In the genomic region with DNA sequence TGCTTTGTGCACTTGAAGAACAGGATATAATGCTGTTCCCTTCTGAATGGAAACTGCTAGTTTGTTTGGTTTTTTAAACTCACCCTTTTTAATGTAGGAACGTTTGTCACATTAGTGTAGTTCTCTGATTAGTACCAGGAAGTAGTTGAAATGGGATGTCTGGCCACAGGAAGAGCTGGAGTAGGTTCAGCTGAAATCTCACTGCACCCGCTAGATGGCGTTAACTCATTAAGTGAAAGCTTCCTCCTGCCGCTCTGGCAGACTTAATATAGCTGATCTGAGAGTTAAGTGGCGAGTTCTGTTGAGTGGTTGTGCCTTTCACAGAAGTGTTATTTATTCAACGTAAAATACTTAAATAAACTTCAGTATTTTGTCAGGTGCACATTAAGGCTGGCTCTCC, we compare ENCODE assay signal across 9 mouse cellular contexts.
DNase-seq lines count a peak whose midpoint lies in the region; ATAC-seq and TF ChIP-seq lines count a peak whose summit lies in the region.
"Had no signal": no experiment of that assay in that cellular context is flagged by ENCODE, and none has a peak within 500 bp of the region (broad histone marks: within the 10 kb centered on the region; RNA-seq: fewer than 3 reads in every experiment).

No protein-coding gene starts in this region.

- H3K4me3 ChIP-seq in liver, embryonic 12.5 days, result no peak overlapping the region
- H3K4me3 ChIP-seq in intestine, postnatal 0 days (ENCODE audit: low read depth, low read length), result no peak overlapping the region
- H3K4me3 ChIP-seq in stomach, postnatal 0 days (ENCODE audit: low read depth, low read length), result no peak overlapping the region
- H3K4me3 ChIP-seq: embryonic facial prominence, embryonic 13.5 days had no signal

- H3K27ac ChIP-seq in liver, embryonic 12.5 days, result no peak overlapping the region
- no peak overlapping the region for H3K27ac ChIP-seq in intestine, postnatal 0 days (ENCODE audit: low read depth, low read length)
- H3K27ac ChIP-seq in stomach, postnatal 0 days (replicated peaks), result no peak overlapping the region
- H3K27ac ChIP-seq: embryonic facial prominence, embryonic 13.5 days had no signal

- H3K9ac ChIP-seq in liver, embryonic 12.5 days, result no peak overlapping the region
- no peak overlapping the region for H3K9ac ChIP-seq in intestine, postnatal 0 days (ENCODE audit: low read depth, low read length)
- no peak overlapping the region for H3K9ac ChIP-seq in stomach, postnatal 0 days (ENCODE audit: low read length)
- H3K9ac ChIP-seq: embryonic facial prominence, embryonic 13.5 days had no signal

- WGBS in liver, embryonic 12.5 days (ENCODE audit: insufficient replicate concordance), result 3% methylated on average over 6 of the region's 6 CpGs
- WGBS in intestine, postnatal 0 days, result 8% methylated on average over 6 of the region's 6 CpGs
- 3% methylated on average over 6 of the region's 6 CpGs for WGBS in stomach, postnatal 0 days

- H3K9me3 ChIP-seq in liver, embryonic 12.5 days (replicated peaks), result no peaks in the 10 kb centered on the region
- no peaks in the 10 kb centered on the region for H3K9me3 ChIP-seq in intestine, postnatal 0 days (ENCODE audit: control insufficient read depth)
- H3K9me3 ChIP-seq in stomach, postnatal 0 days (ENCODE audit: control insufficient read depth, low read length), result no peaks in the 10 kb centered on the region
- H3K9me3 ChIP-seq: embryonic facial prominence, embryonic 13.5 days had no signal

- H3K36me3 ChIP-seq in liver, embryonic 12.5 days, result no peaks in the 10 kb centered on the region
- no peaks in the 10 kb centered on the region for H3K36me3 ChIP-seq in intestine, postnatal 0 days (ENCODE audit: control insufficient read depth, insufficient read depth)
- no peaks in the 10 kb centered on the region for H3K36me3 ChIP-seq in stomach, postnatal 0 days (ENCODE audit: control insufficient read depth, insufficient read depth, low read length)
- H3K36me3 ChIP-seq: embryonic facial prominence, embryonic 13.5 days had no signal

- TF ChIP-seq CTCF in intestine, postnatal 0 days (IDR thresholded peaks at IDR 0.05; ENCODE audit: low read depth), result peak; percentile 85
- TF ChIP-seq CTCF in stomach, postnatal 0 days (IDR thresholded peaks at IDR 0.05; ENCODE audit: low read depth), result peak; percentile 88

- intact Hi-C loops in left cerebral cortex, postnatal 36 days (cut with DNase I), result loop anchor here (2.0 to 10.0 kb wide), 2 partner anchors 34 to 138 kb away; a partner anchor contains a TSS

- DNase-seq in liver, result peak; percentile 75
- DNase-seq in cerebellum, adult 18-20 months, result peak; percentile 84 to 88
- peak; percentile 47 to 75 for DNase-seq in frontal cortex, postnatal 14 days (ENCODE audit: low spot score in 2 of 2)
- DNase-seq in left cerebral cortex, postnatal 36 days (ENCODE audit: low spot score in 2 of 2), result peak; percentile 54 to 67
- peak; percentile 86 for DNase-seq in stomach, postnatal 0 days (ENCODE audit: low spot score)

- no peaks in the 10 kb centered on the region for H3K27me3 ChIP-seq in liver, embryonic 12.5 days (replicated peaks)
- no peaks in the 10 kb centered on the region for H3K27me3 ChIP-seq in intestine, postnatal 0 days (replicated peaks; ENCODE audit: control insufficient read depth, insufficient read depth, low read length)
- H3K27me3 ChIP-seq in stomach, postnatal 0 days (ENCODE audit: control insufficient read depth, insufficient read depth, low read length), result no peaks in the 10 kb centered on the region
- H3K27me3 ChIP-seq: embryonic facial prominence, embryonic 13.5 days had no signal

- H3K4me1 ChIP-seq in liver, embryonic 12.5 days, result no peaks in the 10 kb centered on the region
- 0 out of 2 replicates have a peak, but pooled peaks cover 2% of the 10 kb centered on the region for H3K4me1 ChIP-seq in intestine, postnatal 0 days (replicated peaks; ENCODE audit: control insufficient read depth, insufficient read depth, low read length)
- H3K4me1 ChIP-seq in stomach, postnatal 0 days (replicated peaks; ENCODE audit: control insufficient read depth, insufficient read depth), result no peaks in the 10 kb centered on the region

- no peak overlapping the region for H3K4me2 ChIP-seq in liver, embryonic 12.5 days
- H3K4me2 ChIP-seq in intestine, postnatal 0 days (replicated peaks; ENCODE audit: low read depth), result no peak overlapping the region
- no peak overlapping the region for H3K4me2 ChIP-seq in stomach, postnatal 0 days (replicated peaks; ENCODE audit: low read depth)
- H3K4me2 ChIP-seq: embryonic facial prominence, embryonic 13.5 days had no signal

- no peak for TF ChIP-seq EP300 in stomach, postnatal 0 days (optimal IDR thresholded peaks at IDR 0.05)

- no peak for ATAC-seq in liver, embryonic 12.5 days
- no peak for ATAC-seq in intestine, postnatal 0 days
- ATAC-seq in monocyte, adult 5-6 weeks (replicated peaks; ENCODE audit: insufficient number of reproducible peaks, low FRiP score, low TSS enrichment, poor library complexity, severe bottlenecking), result peak; percentile 96
- ATAC-seq in stomach, postnatal 0 days (ENCODE audit: low FRiP score, low TSS enrichment), result peak; percentile 83

Comparison
In these comparisons a context has a peak if more than half of its experiments do, and no peak if none do; other contexts are left out.
1. ATAC-seq: peak in monocyte, adult 5-6 weeks (single experiment) and stomach, postnatal 0 days (single experiment); none in liver, embryonic 12.5 days (single experiment) and intestine, postnatal 0 days (single experiment).
2. Peak in every context shown above with its lines, with median percentiles within 50 percentile points of each other: DNase-seq.